Mouse (Mus musculus): ENCODE results near the gene Olfr507. TPM values are rescaled to one million over a fixed set of nuclear protein-coding genes. Genes with fewer than 3 reads are reported as not detected.
"Not testable (repeated sequence)": the region's sequence is repeated elsewhere in the genome, so short reads cannot be mapped to it uniquely, and the experiment has no call there.

The Olfr507 gene
- polyA plus RNA-seq (2015; fragmentation: Nextera tagmentation; extraction: Ambion mirVana), result not detected in 2 replicates

DNA sequence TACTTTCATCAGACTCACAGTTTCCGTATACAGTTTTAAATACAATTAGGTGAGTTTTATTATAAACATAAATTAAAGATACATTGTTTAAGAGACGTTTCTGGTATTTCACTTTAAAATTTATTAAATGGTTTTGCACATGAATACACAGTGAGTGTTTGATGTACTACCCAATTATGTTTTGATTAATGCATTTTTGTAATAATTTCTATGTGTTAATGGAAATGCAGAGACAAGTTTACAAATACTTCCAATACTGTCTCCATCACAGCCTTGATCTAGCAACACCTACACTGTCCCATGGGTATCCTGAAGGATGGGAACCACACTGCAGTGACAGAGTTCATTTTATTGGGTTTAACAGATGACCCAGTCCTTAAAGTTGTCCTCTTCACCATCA, at the start of gene Olfr507:
Gene Olfr507 (plus strand): TSS at position 301 of the 400 bp plus-strand sequence.
- H3K4me3 ChIP-seq (replicated peaks), result no peak within 1 kb of the TSS
- no peak within 1 kb of the TSS for H3K4me2 ChIP-seq (replicated peaks)
- 73% methylated on average over 2 of the region's 2 CpGs for WGBS
- no peaks in the 10 kb centered on the region for H3K36me3 ChIP-seq
- ATAC-seq (ENCODE audit: insufficient number of reproducible peaks, low FRiP score, low TSS enrichment, low read depth), result no peak
- no peak within 1 kb of the TSS for H3K27ac ChIP-seq (replicated peaks)
- no peaks in the 10 kb centered on the region for H3K4me1 ChIP-seq
- H3K9me3 ChIP-seq (replicated peaks), result no peaks in the 10 kb centered on the region
- no peak within 1 kb of the TSS for H3K9ac ChIP-seq
- H3K27me3 ChIP-seq, result no peaks in the 10 kb centered on the region

GRCm38 (mm10) chr7:108589797-108590196, 31.8 kb upstream of the Olfr507 start:
- H3K9ac ChIP-seq, result no peak overlapping the region
- no peaks in the 10 kb centered on the region for H3K9me3 ChIP-seq (replicated peaks)
- H3K27me3 ChIP-seq, result no peaks in the 10 kb centered on the region
- ATAC-seq (ENCODE audit: insufficient number of reproducible peaks, low FRiP score, low TSS enrichment, low read depth), result no peak
- H3K36me3 ChIP-seq, result no peaks in the 10 kb centered on the region
- 88% methylated on average over 1 of the region's 1 CpGs for WGBS
- no peak overlapping the region for H3K4me2 ChIP-seq (replicated peaks)
- H3K4me1 ChIP-seq, result no peaks in the 10 kb centered on the region
- no peak overlapping the region for H3K27ac ChIP-seq (replicated peaks)
- H3K4me3 ChIP-seq (replicated peaks), result no peak overlapping the region

- not testable (repeated sequence) for H3K9ac ChIP-seq; H3K27ac ChIP-seq (replicated peaks); H3K27me3 ChIP-seq; H3K36me3 ChIP-seq; H3K4me2 ChIP-seq (replicated peaks); ATAC-seq (ENCODE audit: insufficient number of reproducible peaks, low FRiP score, low TSS enrichment, low read depth); H3K4me1 ChIP-seq; H3K4me3 ChIP-seq (replicated peaks); H3K9me3 ChIP-seq (replicated peaks)
- 79% methylated on average over 3 of the region's 3 CpGs for WGBS
Measured at GRCm38 (mm10) chr7:108601916-108602315, 19.7 kb upstream of the Olfr507 start.

GRCm38 (mm10) chr7:108610487-108610886, 11.1 kb upstream of the Olfr507 start, which contains the start of gene Olfr506:
Olfr506 (plus strand) TSS chr7:108610787.
- H3K27ac ChIP-seq (replicated peaks), result no peak within 1 kb of the TSS
- H3K36me3 ChIP-seq, result no peaks in the 10 kb centered on the region
- ATAC-seq (ENCODE audit: insufficient number of reproducible peaks, low FRiP score, low TSS enrichment, low read depth), result no peak
- H3K4me3 ChIP-seq (replicated peaks), result no peak within 1 kb of the TSS
- no peaks in the 10 kb centered on the region for H3K9me3 ChIP-seq (replicated peaks)
- no peak within 1 kb of the TSS for H3K4me2 ChIP-seq (replicated peaks)
- no peaks in the 10 kb centered on the region for H3K27me3 ChIP-seq
- H3K9ac ChIP-seq, result no peak within 1 kb of the TSS
- H3K4me1 ChIP-seq, result no peaks in the 10 kb centered on the region

DNA sequence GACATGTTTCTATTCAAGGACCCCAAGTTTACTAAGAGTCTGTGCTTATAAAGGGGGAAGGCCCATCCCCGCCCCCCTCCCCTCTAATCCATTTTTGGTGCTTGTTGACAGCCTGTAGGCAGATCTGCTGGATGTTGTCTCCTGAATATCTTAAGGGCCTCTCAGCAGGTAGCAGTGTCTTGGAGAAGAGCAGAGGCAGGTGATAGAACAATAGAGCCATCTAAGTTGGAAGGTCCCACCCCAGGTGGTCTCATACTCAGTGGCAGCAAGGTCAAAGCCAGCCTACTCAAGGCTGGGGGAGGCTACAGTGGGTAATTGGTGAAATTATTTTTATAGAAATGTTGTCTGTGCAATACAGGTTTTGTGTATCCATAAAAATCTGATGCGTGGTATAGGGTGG, 7.5 kb upstream of the Olfr507 start:
- Histone ChIP-seq H3K27ac (replicated peaks) (no peak overlapping the region), H3K4me3 (replicated peaks) (no peak overlapping the region), H3K4me1 (no peaks in the 10 kb centered on the region), H3K36me3 (no peaks in the 10 kb centered on the region), H3K9ac (no peak overlapping the region), H3K9me3 (replicated peaks) (no peaks in the 10 kb centered on the region), H3K4me2 (replicated peaks) (no peak overlapping the region), H3K27me3 (no peaks in the 10 kb centered on the region)
- ATAC-seq (ENCODE audit: insufficient number of reproducible peaks, low FRiP score, low TSS enrichment, low read depth), result no peak
- WGBS, result 84% methylated on average over 2 of the region's 2 CpGs

- ATAC-seq (ENCODE audit: insufficient number of reproducible peaks, low FRiP score, low TSS enrichment, low read depth); H3K4me1 ChIP-seq; H3K4me3 ChIP-seq (replicated peaks); H3K27ac ChIP-seq (replicated peaks); H3K9ac ChIP-seq; H3K4me2 ChIP-seq (replicated peaks); H3K9me3 ChIP-seq (replicated peaks); H3K36me3 ChIP-seq; H3K27me3 ChIP-seq: not testable (repeated sequence)
- 48% methylated on average over 3 of the region's 3 CpGs for WGBS
Measured at GRCm38 (mm10) chr7:108616781-108617180, 4.8 kb upstream of the Olfr507 start.

DNA sequence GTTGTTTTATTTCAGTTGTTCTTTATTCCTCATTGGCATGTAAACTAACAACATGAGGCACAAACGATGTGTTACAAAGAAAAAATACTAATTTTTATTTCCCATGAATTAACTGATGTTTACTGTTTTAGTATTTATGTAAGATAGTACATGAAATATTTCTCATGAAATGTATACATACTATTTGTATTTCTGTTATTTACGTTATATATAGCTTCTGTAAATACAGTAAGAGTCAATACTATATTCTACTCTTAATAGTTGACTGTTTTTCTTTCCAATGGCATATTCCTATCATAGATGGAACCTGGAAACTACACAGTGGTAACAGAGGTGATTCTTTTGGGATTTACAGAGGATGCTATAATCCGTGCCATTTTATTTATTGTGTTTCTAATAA, 8.1 kb downstream of the Olfr507 start, which contains the start of gene Olfr508:
Gene Olfr508 (plus strand): TSS at position 301 of the 400 bp plus-strand sequence.
- ATAC-seq (ENCODE audit: insufficient number of reproducible peaks, low FRiP score, low TSS enrichment, low read depth), result no peak
- H3K4me2 ChIP-seq (replicated peaks), result no peak within 1 kb of the TSS
- H3K9ac ChIP-seq, result no peak within 1 kb of the TSS
- WGBS, result 83% methylated on average over 3 of the region's 3 CpGs
- no peak within 1 kb of the TSS for H3K27ac ChIP-seq (replicated peaks)
- H3K4me1 ChIP-seq, result no peaks in the 10 kb centered on the region
- H3K36me3 ChIP-seq, result no peaks in the 10 kb centered on the region
- H3K4me3 ChIP-seq (replicated peaks), result no peak within 1 kb of the TSS
- no peaks in the 10 kb centered on the region for H3K9me3 ChIP-seq (replicated peaks)
- no peaks in the 10 kb centered on the region for H3K27me3 ChIP-seq

GRCm38 (mm10) chr7:108651806-108652205, 30.2 kb downstream of the Olfr507 start, which contains the start of gene Olfr509:
Olfr509 (minus strand) TSS chr7:108651906.
- no peak for ATAC-seq (ENCODE audit: insufficient number of reproducible peaks, low FRiP score, low TSS enrichment, low read depth)

DNA sequence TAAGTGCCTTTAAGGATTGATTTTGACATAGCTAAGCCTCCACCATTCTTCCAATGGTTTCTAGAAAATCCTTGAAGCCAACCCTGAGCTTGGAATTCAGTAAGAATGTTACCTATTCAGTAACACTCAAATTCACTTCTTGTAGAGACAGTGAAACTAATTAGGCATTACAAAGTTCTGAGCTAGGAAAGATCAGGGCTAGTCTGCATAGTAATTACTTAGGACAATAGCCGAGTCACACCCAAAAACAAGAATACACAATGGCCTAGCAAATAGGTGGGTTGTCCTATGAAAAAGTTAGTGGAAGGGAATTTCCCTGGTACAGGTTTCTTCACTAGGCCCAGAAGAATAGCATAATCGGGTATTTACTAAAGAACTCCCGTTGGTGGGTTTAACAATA, 40.8 kb downstream of the Olfr507 start:
- Histone ChIP-seq H3K4me2 (replicated peaks) (no peak overlapping the region), H3K27ac (replicated peaks) (no peak overlapping the region), H3K27me3 (no peaks in the 10 kb centered on the region), H3K36me3 (no peaks in the 10 kb centered on the region), H3K9me3 (replicated peaks) (no peaks in the 10 kb centered on the region), H3K4me1 (no peaks in the 10 kb centered on the region), H3K9ac (no peak overlapping the region), H3K4me3 (replicated peaks) (no peak overlapping the region)
- WGBS, result 79% methylated on average over 3 of the region's 3 CpGs
- ATAC-seq (ENCODE audit: insufficient number of reproducible peaks, low FRiP score, low TSS enrichment, low read depth), result no peak

More at GRCm38 (mm10) chr7:108651806-108652205, 30.2 kb downstream of the Olfr507 start, which contains the start of gene Olfr509:
- no peaks in the 10 kb centered on the region for H3K9me3 ChIP-seq (replicated peaks)
- no peak within 1 kb of the TSS for H3K4me3 ChIP-seq (replicated peaks)
- H3K36me3 ChIP-seq, result no peaks in the 10 kb centered on the region
- H3K9ac ChIP-seq, result no peak within 1 kb of the TSS
- H3K27me3 ChIP-seq, result no peaks in the 10 kb centered on the region
- H3K4me2 ChIP-seq (replicated peaks), result no peak within 1 kb of the TSS
- no peak within 1 kb of the TSS for H3K27ac ChIP-seq (replicated peaks)
- H3K4me1 ChIP-seq, result no peaks in the 10 kb centered on the region

- Histone ChIP-seq H3K27me3 (no peaks in the 10 kb centered on the region), H3K4me2 (replicated peaks) (no peak within 1 kb of the TSS), H3K27ac (replicated peaks) (no peak within 1 kb of the TSS), H3K9ac (no peak within 1 kb of the TSS), H3K9me3 (replicated peaks) (no peaks in the 10 kb centered on the region), H3K4me3 (replicated peaks) (no peak within 1 kb of the TSS), H3K4me1 (no peaks in the 10 kb centered on the region), H3K36me3 (no peaks in the 10 kb centered on the region)
- 87% methylated on average over 1 of the region's 1 CpGs for WGBS
- ATAC-seq (ENCODE audit: insufficient number of reproducible peaks, low FRiP score, low TSS enrichment, low read depth), result no peak
Measured at GRCm38 (mm10) chr7:108666118-108666517, 44.5 kb downstream of the Olfr507 start, which contains the start of gene Olfr510. Olfr510 (plus strand) TSS chr7:108666418.

DNA sequence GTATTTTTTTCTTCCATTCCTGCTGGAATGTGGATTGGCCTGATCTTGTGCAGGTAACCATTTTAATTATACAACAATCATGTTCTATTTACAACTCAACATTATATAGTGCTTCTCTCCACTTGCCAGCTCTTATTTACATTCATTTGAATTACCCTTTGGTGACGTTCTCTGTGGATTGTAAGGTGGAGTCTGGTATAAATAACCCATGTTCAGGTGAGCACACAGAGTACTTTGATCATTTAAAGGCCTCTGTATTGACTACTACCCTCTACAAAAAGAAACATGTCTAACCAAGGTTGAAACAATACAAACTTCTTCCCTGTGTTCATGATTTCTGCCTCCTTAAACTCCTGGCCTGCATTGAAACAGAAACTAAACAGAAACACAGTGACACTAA, 49.4 kb downstream of the Olfr507 start:
- no peaks in the 10 kb centered on the region for H3K27me3 ChIP-seq
- WGBS, result 48% methylated on average over 1 of the region's 1 CpGs
- H3K4me3 ChIP-seq (replicated peaks), result no peak overlapping the region
- no peak overlapping the region for H3K27ac ChIP-seq (replicated peaks)
- no peak for ATAC-seq (ENCODE audit: insufficient number of reproducible peaks, low FRiP score, low TSS enrichment, low read depth)
- H3K36me3 ChIP-seq, result no peaks in the 10 kb centered on the region
- no peak overlapping the region for H3K9ac ChIP-seq
- H3K4me1 ChIP-seq, result no peaks in the 10 kb centered on the region
- no peaks in the 10 kb centered on the region for H3K9me3 ChIP-seq (replicated peaks)
- H3K4me2 ChIP-seq (replicated peaks), result no peak overlapping the region
